Mouse (Mus musculus): ENCODE data around the gene Coro2b. TPM values are rescaled to one million over a fixed set of nuclear protein-coding genes. Genes with fewer than 3 reads are reported as not detected.

The Coro2b gene
- total RNA-seq, 2 experiments from 2014 or later: not detected

- no peak for ATAC-seq (replicated peaks; ENCODE audit: low FRiP score, poor library complexity, severe bottlenecking)
These were observed 116.5 kb downstream of the Coro2b start for GRCm38 (mm10) chr9:62420261-62420917.

DNA sequence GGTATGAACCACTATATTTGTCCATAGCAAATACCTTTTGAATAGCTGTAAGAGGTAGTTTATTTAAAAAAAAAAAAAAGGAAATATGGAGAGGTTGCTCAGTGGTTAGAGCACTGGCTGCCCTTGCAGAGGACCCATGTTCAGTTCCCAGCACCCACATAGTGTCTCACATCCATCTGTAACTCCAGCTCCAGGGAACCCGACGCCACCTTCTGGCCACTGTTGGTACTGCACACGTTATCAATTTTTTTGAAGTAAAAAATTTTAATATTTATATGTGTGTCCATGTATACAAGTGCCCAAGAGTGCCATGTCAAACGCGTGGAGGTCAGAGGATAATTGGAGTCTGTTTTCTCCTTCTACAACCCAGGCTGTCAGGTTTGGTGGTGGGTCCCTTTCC is 118.1 kb downstream of the Coro2b start:
- ATAC-seq (replicated peaks; ENCODE audit: low FRiP score, poor library complexity, severe bottlenecking): no peak

- ATAC-seq (replicated peaks; ENCODE audit: low FRiP score, poor library complexity, severe bottlenecking): no peak
These were observed 129.3 kb downstream of the Coro2b start for GRCm38 (mm10) chr9:62407357-62408146.

DNA sequence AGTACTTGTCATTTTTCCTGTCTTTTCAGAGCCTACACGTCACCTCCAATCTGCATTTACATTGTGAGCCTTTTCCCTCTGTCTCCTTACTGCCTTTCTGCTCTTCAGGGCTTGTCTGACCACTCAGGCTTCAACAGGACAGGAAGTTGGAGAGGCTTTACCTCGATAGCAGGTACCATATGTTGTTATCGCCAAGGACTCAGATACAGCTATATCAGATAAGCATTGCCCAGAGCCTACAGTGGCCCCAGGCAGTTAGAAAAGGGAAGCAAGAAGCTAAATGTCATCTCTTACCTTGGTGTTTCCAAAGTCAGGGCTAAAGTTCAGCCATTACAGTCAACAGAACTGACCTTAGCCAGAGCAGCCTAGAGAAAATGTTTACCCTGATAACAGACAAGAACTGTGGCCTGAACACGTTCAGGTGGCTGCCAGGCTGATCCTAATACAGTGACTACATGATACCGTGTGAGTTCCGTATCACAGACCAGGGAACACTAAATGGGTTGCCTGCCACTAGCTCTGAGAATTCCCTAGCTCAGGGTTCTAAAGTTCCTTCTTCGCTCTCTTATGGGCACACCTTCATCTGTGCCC is 130.3 kb downstream of the Coro2b start:
- no peak for ATAC-seq (replicated peaks; ENCODE audit: low FRiP score, poor library complexity, severe bottlenecking)

GRCm38 (mm10) chr9:62401589-62401988 is 135.3 kb downstream of the Coro2b start:
- ATAC-seq (replicated peaks; ENCODE audit: low FRiP score, poor library complexity, severe bottlenecking): no peak

GRCm38 (mm10) chr9:62400531-62401170 is 136.2 kb downstream of the Coro2b start:
- ATAC-seq (replicated peaks; ENCODE audit: low FRiP score, poor library complexity, severe bottlenecking): no peak

DNA sequence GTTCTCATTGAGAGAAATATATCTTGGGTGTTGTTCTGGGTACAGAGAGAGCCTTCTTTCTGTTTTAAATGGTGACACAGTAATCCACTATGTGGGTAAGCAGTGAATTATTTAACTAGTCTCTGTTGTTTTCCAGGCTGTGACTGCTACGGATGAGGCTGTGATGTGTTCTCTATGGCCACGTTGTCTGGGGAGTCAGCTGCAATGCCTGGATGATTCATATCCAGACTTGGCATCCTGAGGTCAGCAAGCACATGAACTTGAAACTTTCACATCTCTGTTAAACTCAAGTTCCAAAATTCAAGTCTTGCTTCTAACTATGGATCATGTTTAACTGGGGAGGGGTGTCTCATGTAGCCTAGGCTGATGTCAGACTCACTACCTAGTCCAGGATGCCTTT is 142.7 kb downstream of the Coro2b start:
- ATAC-seq (replicated peaks; ENCODE audit: low FRiP score, poor library complexity, severe bottlenecking): no peak

GRCm38 (mm10) chr9:62393531-62393930 is 143.3 kb downstream of the Coro2b start:
- ATAC-seq (replicated peaks; ENCODE audit: low FRiP score, poor library complexity, severe bottlenecking): no peak

GRCm38 (mm10) chr9:62389735-62390134 is 147.1 kb downstream of the Coro2b start:
- ATAC-seq (replicated peaks; ENCODE audit: low FRiP score, poor library complexity, severe bottlenecking): no peak

GRCm38 (mm10) chr9:62385727-62386518 is 150.9 kb downstream of the Coro2b start:
- ATAC-seq (replicated peaks; ENCODE audit: low FRiP score, poor library complexity, severe bottlenecking): no peak

DNA sequence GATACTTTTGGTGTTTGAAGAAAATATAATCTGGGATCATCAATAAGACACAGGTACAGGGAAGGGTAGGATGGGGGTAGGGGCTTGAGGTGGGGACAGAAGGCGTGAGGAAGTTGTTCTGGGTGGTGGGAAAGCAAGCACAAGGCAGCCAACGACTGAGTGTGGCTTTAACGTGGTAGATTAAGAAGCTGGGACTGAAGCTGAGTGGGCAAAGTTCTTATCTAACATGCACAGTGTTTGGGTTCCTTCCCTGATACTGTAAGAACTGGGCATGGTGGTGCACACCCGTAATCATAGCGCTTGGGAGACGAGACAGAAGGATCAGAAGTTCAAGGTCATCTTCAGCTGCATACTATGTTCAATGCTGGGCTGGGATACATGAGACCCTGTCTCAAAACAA is 151.8 kb downstream of the Coro2b start:
- ATAC-seq (replicated peaks; ENCODE audit: low FRiP score, poor library complexity, severe bottlenecking): no peak

DNA sequence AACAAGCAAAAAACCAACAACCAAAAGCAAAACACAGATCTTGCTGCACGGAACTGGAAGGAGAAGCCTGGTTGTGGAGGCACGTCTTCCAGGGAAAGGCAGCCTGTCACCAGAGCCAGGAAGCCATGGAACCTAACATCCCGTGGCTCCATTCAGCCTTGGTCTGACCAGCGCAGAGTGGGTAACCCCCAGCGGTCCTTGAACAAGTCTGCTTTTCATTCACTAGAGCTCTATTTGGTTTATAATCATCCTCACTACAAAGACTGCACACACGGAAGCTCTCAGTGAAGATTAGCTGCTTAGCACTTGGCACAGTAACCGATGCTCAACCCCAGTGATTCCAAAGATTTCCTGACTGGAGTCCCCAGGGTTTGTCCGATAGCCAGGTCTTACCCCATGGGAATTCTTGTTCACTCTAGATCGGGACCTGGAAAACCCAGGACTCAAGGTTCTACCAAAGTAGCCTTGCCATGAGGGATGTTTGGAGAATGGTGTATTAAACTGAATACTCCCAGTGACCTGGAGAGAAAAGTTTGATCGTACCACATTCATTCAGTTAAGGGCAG is 154.2 kb downstream of the Coro2b start:
- no peak for ATAC-seq (replicated peaks; ENCODE audit: low FRiP score, poor library complexity, severe bottlenecking)

GRCm38 (mm10) chr9:62381402-62381913 is 155.4 kb downstream of the Coro2b start:
- no peak for ATAC-seq (replicated peaks; ENCODE audit: low FRiP score, poor library complexity, severe bottlenecking)

DNA sequence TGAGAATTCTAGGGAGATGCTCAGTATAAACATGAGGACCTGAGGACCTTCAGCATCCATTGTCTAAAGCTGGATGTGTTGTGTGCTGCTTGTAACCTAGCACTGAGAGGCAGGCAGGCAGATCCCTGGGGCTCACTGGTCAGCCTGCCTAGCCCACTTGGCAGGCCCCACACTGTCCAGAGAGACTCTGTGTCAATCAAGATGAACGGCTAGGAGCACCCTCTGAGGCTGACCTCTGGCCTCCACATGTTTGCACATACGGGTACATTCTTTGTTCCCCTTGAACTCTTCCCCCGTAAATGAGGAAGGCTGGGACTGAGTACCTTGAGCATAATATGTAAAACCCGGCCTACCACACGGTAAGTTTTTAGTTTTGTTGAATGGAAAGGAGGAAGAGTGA is 156.5 kb downstream of the Coro2b start:
- no peak for ATAC-seq (replicated peaks; ENCODE audit: low FRiP score, poor library complexity, severe bottlenecking)

- no peak for ATAC-seq (replicated peaks; ENCODE audit: low FRiP score, poor library complexity, severe bottlenecking)
These were observed 158.9 kb downstream of the Coro2b start for GRCm38 (mm10) chr9:62377897-62378296.

DNA sequence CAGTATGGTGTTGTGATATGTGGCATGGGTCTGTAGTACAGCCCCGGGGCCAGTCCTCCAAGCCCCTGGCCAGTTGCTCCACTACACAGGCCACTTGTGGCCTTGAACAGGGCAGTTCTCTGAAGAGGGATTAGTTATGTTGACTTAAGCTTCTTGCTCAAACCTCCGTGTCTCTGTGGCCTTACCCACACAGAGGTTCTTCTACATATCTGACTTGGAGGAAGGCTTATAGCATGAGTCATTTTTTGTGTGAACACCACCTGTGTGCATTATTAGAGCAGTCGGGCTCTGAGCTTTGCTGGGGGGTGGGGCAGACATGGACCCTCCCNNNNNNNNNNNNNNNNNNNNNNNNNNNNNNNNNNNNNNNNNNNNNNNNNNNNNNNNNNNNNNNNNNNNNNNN is 162.6 kb downstream of the Coro2b start:
- ATAC-seq (replicated peaks; ENCODE audit: low FRiP score, poor library complexity, severe bottlenecking): no peak

DNA sequence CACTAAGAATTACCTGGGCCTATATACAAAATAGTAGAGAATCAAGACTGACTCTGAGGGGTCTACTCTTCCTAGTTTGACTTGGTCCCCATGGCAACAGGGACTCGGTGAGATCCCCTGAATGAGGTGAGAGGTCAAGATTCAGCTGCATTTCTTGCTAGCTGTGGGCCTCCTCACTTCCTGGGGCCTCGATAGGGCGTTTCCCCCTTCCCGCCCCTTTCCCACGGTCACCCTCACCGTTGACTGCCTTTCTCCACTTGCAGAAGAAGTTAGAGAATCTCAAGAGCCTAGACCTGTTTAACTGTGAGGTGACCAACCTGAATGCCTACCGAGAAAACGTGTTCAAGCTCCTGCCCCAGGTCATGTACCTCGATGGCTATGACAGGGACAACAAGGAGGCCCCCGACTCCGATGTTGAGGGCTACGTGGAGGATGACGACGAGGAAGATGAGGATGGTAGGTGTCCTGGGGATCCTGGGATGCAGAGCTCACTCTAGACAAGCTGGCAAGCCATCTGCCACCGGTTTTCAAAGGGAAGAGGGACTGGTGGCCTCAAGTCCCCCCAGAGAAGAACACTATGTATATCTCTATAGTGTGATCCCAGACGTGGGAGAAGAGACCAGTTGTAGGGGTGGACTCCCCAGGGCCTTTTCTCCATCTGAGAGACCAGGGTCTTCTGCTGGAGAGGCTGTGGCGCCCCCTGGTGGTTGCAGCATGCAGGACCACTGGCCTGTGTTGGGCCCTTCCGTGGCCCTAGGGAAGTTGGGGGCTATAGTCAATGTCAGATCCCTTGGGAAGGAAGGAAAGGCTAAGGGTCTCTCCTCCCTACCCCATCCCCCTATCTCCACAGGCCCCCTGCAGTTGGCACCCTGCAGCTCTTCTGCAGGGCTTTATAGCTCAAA is 163.4 kb downstream of the Coro2b start:
- ATAC-seq (replicated peaks; ENCODE audit: low FRiP score, poor library complexity, severe bottlenecking): no peak; the same call in 1 of the 2 replicates

- no peak for ATAC-seq (replicated peaks; ENCODE audit: low FRiP score, poor library complexity, severe bottlenecking)
These were observed 164.2 kb downstream of the Coro2b start for GRCm38 (mm10) chr9:62372556-62373221.

All from erythroid progenitor cell, adult 5-6 weeks (primary cell).